ENCODE assay signal across 10 mouse cellular contexts in genomic region chr8:47411321-47411720, GRCm38 (mm10). TPM values are rescaled to one million over a fixed set of nuclear protein-coding genes. Genes with fewer than 3 reads are reported as not detected.
A peak's percentile ranks its signal among the peaks of the same experiment; 100 is the strongest.
DNase-seq lines count a peak whose midpoint lies in the region; ATAC-seq and TF ChIP-seq lines count a peak whose summit lies in the region.
"Had no signal": no experiment of that assay in that cellular context is flagged by ENCODE, and none has a peak within 500 bp of the region (broad histone marks: within the 10 kb centered on the region; RNA-seq: fewer than 3 reads in every experiment).

No protein-coding gene starts in this region.

- DNase-seq in embryo, embryonic 10.5 days (ENCODE audit: low spot score), result peak; percentile 34
- DNase-seq in embryo, embryonic 11 days, result no peak
- no peak for DNase-seq in hindbrain, embryonic 14.5 days (ENCODE audit: low spot score)
- DNase-seq in embryonic facial prominence, embryonic 10.5 days (ENCODE audit: low spot score), result peak; percentile 31
- DNase-seq in limb, embryonic 14.5 days (ENCODE audit: low spot score), result no peak
- no peak for DNase-seq in frontal cortex, postnatal 10 days (ENCODE audit: low spot score in 2 of 2)
- no peak for DNase-seq in gastrocnemius, adult 18-20 months (ENCODE audit: low spot score)
- DNase-seq: left cerebral cortex, postnatal 4 days had no signal

- no peaks in the 10 kb centered on the region for H3K9me3 ChIP-seq in hindbrain, embryonic 14.5 days (ENCODE audit: control insufficient read depth, low read length)
- H3K9me3 ChIP-seq in hindbrain, embryonic 16.5 days (ENCODE audit: control insufficient read depth, low read length), result no peaks in the 10 kb centered on the region
- no peaks in the 10 kb centered on the region for H3K9me3 ChIP-seq in embryonic facial prominence, embryonic 10.5 days
- H3K9me3 ChIP-seq in limb, embryonic 14.5 days (ENCODE audit: control insufficient read depth, low read length), result no peaks in the 10 kb centered on the region

- no peak overlapping the region for H3K4me3 ChIP-seq in hindbrain, embryonic 14.5 days (replicated peaks; ENCODE audit: low read length)
- no peak overlapping the region for H3K4me3 ChIP-seq in hindbrain, embryonic 16.5 days (ENCODE audit: low read length)
- H3K4me3 ChIP-seq in embryonic facial prominence, embryonic 10.5 days, result peak overlapping the region; percentile 78
- H3K4me3 ChIP-seq in limb, embryonic 14.5 days (replicated peaks; ENCODE audit: low read length), result 0 out of 2 replicates have a peak overlapping the region, but pooled peaks have one; percentile 80

- WGBS in hindbrain, embryonic 14.5 days, result 6% methylated on average over 12 of the region's 12 CpGs
- 8% methylated on average over 12 of the region's 12 CpGs for WGBS in hindbrain, embryonic 16.5 days
- 3% methylated on average over 12 of the region's 12 CpGs for WGBS in embryonic facial prominence, embryonic 10.5 days
- 8% methylated on average over 12 of the region's 12 CpGs for WGBS in limb, embryonic 14.5 days

- ATAC-seq in hindbrain, embryonic 14.5 days (ENCODE audit: low FRiP score), result no peak
- no peak for ATAC-seq in hindbrain, embryonic 16.5 days
- no peak for ATAC-seq in limb, embryonic 14.5 days (ENCODE audit: low FRiP score, low read depth)

- H3K4me1 ChIP-seq in hindbrain, embryonic 14.5 days (replicated peaks; ENCODE audit: control insufficient read depth, insufficient read depth, low read length), result peaks cover 14% of the 10 kb centered on the region
- peaks cover 21% of the 10 kb centered on the region for H3K4me1 ChIP-seq in hindbrain, embryonic 16.5 days (ENCODE audit: control insufficient read depth, insufficient read depth, low read depth, low read length)
- peaks cover 43% of the 10 kb centered on the region for H3K4me1 ChIP-seq in embryonic facial prominence, embryonic 10.5 days
- H3K4me1 ChIP-seq in limb, embryonic 14.5 days (ENCODE audit: control insufficient read depth, insufficient read depth, low read length), result peaks cover 4% of the 10 kb centered on the region

- H3K27me3 ChIP-seq in hindbrain, embryonic 14.5 days (ENCODE audit: control insufficient read depth, insufficient read depth, low read length), result peaks cover 79% of the 10 kb centered on the region
- peaks cover 38% of the 10 kb centered on the region for H3K27me3 ChIP-seq in hindbrain, embryonic 16.5 days (replicated peaks; ENCODE audit: control insufficient read depth, insufficient read depth, low read length)
- peaks cover 94% of the 10 kb centered on the region for H3K27me3 ChIP-seq in embryonic facial prominence, embryonic 10.5 days (replicated peaks; ENCODE audit: low read depth, poor library complexity, severe bottlenecking)
- H3K27me3 ChIP-seq in limb, embryonic 14.5 days (ENCODE audit: control insufficient read depth, insufficient read depth, low read length), result peaks cover 40% of the 10 kb centered on the region

- H3K36me3 ChIP-seq in hindbrain, embryonic 14.5 days (replicated peaks; ENCODE audit: control insufficient read depth, insufficient read depth), result no peaks in the 10 kb centered on the region
- no peaks in the 10 kb centered on the region for H3K36me3 ChIP-seq in hindbrain, embryonic 16.5 days (ENCODE audit: control insufficient read depth, insufficient read depth, low read length)
- no peaks in the 10 kb centered on the region for H3K36me3 ChIP-seq in embryonic facial prominence, embryonic 10.5 days (replicated peaks)
- H3K36me3 ChIP-seq in limb, embryonic 14.5 days (ENCODE audit: control insufficient read depth, insufficient read depth, low read length), result no peaks in the 10 kb centered on the region

- no peak overlapping the region for H3K9ac ChIP-seq in hindbrain, embryonic 14.5 days
- no peak overlapping the region for H3K9ac ChIP-seq in hindbrain, embryonic 16.5 days (ENCODE audit: low read depth, low read length)
- H3K9ac ChIP-seq in limb, embryonic 14.5 days (ENCODE audit: low read depth, low read length, severe bottlenecking), result no peak overlapping the region

- no peak for TF ChIP-seq POLR2A in limb, embryonic 14.5 days (IDR thresholded peaks at IDR 0.05; ENCODE audit: borderline replicate concordance, extremely low read depth, insufficient read depth, insufficient read length)

- H3K27ac ChIP-seq in hindbrain, embryonic 14.5 days, result no peak overlapping the region
- H3K27ac ChIP-seq in hindbrain, embryonic 16.5 days (ENCODE audit: low read depth, low read length), result no peak overlapping the region
- H3K27ac ChIP-seq in embryonic facial prominence, embryonic 10.5 days (replicated peaks), result no peak overlapping the region
- H3K27ac ChIP-seq in limb, embryonic 14.5 days (replicated peaks; ENCODE audit: low read depth, low read length), result no peak overlapping the region
- H3K27ac ChIP-seq: macrophage had no signal

- peak overlapping the region; percentile 97 for H3K4me2 ChIP-seq in hindbrain, embryonic 14.5 days (replicated peaks)
- H3K4me2 ChIP-seq in hindbrain, embryonic 16.5 days (ENCODE audit: low read length), result no peak overlapping the region
- no peak overlapping the region for H3K4me2 ChIP-seq in limb, embryonic 14.5 days (replicated peaks; ENCODE audit: low read depth, low read length, severe bottlenecking)

RNA-seq across cellular contexts. Expression of gene Stox2, which starts 34.8 kb away (rescaled TPM):
- 39.9 and 46.5 TPM in 2 replicates for polyA plus RNA-seq in hindbrain, embryonic 14.5 days (2014; fragmentation: Nextera tagmentation; extraction: Ambion mirVana)
- 28.5 and 30.3 TPM in 2 replicates for polyA plus RNA-seq in hindbrain, embryonic 16.5 days (2015; fragmentation: Nextera tagmentation; extraction: Ambion mirVana)
- 16.8 and 19.5 TPM in 2 replicates for polyA plus RNA-seq in embryonic facial prominence, embryonic 10.5 days (2016; fragmentation: Nextera tagmentation; extraction: Ambion mirVana)
- 12.2 and 13.7 TPM in 2 replicates for polyA plus RNA-seq in limb, embryonic 14.5 days (2012; rRNA removed)
- polyA plus RNA-seq in limb, embryonic 14.5 days (2014; fragmentation: Nextera tagmentation; extraction: Ambion mirVana), result 17.1 and 20.9 TPM in 2 replicates
- 1 to 10 TPM; 6.0 to 6.6 TPM for total RNA-seq in gastrocnemius, adult 18-20 months (2021)
- polyA plus RNA-seq: macrophage had no signal

Comparison
In these comparisons a context has a peak if more than half of its experiments do, and no peak if none do; other contexts are left out.
1. DNase-seq: peak in embryo, embryonic 10.5 days (single experiment) and embryonic facial prominence, embryonic 10.5 days (single experiment); none in embryo, embryonic 11 days (single experiment), hindbrain, embryonic 14.5 days (single experiment), limb, embryonic 14.5 days (single experiment), frontal cortex, postnatal 10 days (0 of 2) and gastrocnemius, adult 18-20 months (single experiment).
2. H3K4me3 ChIP-seq: peak in embryonic facial prominence, embryonic 10.5 days (single experiment) and limb, embryonic 14.5 days (single experiment); none in hindbrain, embryonic 14.5 days (single experiment) and hindbrain, embryonic 16.5 days (single experiment).